Mouse (Mus musculus): ENCODE data around the gene Slc9a9.

DNA sequence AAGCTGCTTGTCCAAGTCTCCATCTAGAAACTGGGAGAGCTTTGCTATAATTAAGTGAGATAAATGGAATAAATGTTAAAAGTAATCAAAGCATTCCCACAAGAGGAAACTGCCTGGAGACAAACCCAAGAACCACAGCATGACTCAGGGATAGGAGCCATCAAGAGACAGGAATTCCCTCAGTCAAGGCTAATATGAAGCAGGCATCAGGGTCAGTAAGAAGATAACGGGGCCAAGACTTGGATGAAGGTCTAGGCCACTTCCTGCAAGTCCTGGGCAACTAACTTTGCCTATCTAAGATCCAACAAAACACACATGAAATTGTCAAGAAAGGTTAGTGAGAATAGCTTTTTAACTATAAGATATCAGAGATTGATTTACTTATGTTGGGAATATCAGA is 215.4 kb downstream of the Slc9a9 start:
- TF ChIP-seq POLR2A (IDR thresholded peaks at IDR 0.05; ENCODE audit: insufficient read depth, low read depth, low read length) (no peak), CTCF (IDR thresholded peaks at IDR 0.05; ENCODE audit: insufficient read depth, low read depth, low read length) (no peak)

Data from olfactory bulb, adult 2 months (tissue).